Mouse (Mus musculus) layer of hippocampus, adult 9-10 months (tissue): ENCODE data around the gene Hdac1.

ENCODE experiments used
- DNase-seq: peaks from one replicate; pipeline ENCODE4 v3.0.0; 2022; ENCODE audit warnings: low spot score

The Hdac1 gene

GRCm38 (mm10) chr4:129542592-129543141 lies at the start of gene Hdac1:
Hdac1 (minus strand) TSS chr4:129542713.
- peak; percentile 89 for DNase-seq

GRCm38 (mm10) chr4:129588865-129589264 lies 46.4 kb upstream of the Hdac1 start:
- DNase-seq = no peak

DNA sequence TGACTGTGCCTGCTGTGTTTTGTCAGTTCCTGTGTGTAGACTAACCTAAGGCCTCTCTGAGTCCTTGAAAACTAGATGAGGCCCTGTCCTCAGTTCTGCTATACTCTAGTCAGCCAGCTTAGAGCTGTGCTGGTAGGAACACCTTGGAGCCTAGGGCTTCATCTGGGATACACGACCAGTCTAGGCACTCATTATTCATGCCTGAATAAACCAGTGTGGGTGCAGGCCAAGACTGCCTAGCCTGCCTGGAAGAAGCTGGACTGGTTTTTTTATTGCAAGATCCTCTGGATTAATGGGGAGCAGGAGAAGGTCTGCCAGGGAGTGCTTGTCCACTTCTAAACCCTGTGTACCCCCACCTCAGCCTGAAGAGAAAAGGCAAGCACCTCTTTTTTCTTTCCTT lies 44.4 kb upstream of the Hdac1 start:
- DNase-seq = no peak

DNA sequence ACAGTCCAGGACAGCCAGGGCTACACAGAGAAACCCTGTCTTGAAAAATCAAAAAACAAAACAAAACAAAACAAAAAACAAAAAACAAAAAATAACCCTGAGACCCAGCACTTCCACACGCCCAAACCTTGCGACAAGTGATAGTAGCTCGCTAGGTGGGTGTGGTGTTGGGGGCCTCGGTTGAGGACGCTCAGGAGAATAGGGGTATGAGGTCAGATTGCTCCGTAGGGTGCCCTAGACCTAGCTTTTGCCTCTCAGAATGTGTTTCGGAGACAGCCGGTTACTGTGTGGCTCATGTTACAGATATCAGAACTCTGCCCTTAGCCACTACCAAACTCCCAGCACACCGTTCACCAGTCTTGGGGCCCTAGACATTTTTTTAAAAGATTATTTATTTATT lies 43.3 kb upstream of the Hdac1 start:
- no peak for DNase-seq

DNA sequence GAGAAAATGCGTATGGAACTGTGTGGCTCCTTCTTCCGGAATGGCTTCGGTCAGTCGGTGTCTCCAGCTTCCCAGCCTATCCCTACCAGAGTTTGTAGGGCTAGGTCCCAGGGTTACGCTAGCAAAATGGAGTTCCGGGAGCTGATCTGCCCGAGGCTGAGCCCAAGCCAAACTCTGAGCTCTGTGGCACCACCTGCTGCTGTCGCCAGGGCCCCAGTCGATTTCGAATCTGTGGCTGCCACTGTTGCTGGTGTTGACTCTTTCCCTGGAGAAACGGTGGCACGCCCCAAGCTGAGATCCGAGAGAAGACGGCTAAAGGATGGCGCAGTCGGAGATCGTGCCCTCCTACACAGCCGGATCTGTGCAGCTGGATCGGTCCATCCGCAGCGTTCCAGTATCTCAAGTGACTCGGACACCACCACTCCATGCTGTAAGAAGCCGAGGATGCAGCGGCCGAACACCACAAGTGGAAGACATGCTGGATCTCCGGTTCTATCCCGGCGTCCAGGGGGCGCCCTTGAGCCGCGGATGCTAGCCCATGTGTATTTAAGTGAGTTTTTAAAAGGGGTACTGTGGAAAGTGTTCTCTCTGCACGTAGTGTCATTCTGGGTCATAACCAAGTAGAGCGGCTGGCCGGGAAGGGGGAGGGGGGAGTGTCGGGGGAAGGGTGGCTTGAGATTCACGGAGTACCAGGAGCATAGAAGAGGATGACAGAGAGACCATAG lies 42.5 kb upstream of the Hdac1 start:
- DNase-seq = peak; percentile 74

GRCm38 (mm10) chr4:129584370-129584769 lies 41.9 kb upstream of the Hdac1 start:
- DNase-seq = no peak

GRCm38 (mm10) chr4:129582251-129582650 lies 39.7 kb upstream of the Hdac1 start:
- no peak for DNase-seq

DNA sequence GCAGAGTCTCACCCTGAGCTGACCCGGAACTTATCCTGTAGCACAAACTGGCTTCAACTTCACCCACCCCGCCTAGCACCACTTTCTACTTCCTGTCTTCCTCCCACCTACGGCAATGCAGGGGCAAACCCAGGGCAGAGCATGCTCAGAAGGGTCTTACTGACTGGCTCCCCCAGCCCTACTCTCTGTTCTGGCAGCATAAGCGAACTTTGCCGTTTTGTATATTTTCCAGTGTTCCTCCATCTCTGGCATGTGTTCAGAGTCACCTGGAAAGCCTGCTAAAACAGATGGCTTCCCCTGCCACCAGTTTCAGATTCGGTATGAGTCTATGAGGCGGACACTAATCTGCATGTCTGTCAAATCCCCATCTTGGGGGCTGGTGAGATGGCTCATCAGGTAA lies 37.8 kb upstream of the Hdac1 start:
- DNase-seq = no peak

DNA sequence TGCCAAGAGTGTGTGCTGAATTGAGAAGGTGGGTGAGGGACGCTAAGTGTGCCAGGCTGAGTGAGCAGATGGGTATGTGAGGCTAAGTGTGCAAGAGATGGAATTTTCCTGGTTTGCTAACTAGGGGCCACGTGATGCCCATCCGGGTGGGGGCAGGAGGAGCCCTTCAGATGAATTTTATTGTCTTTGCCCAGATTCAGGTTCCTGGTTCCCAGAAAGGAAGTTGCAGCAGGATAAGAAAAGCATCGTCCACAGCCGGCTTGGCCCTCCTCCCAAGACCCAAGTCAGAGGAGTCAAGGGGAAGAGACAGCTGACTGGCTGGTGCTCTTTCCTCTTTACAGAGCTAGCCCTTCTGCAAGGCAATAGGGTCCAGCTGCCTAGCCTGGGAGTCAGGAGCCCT lies 36.0 kb upstream of the Hdac1 start, which contains the start of gene Fam167b:
Gene Fam167b, minus strand, starts transcription at position 84 of the 400 bp plus-strand sequence.
- DNase-seq = no peak

DNA sequence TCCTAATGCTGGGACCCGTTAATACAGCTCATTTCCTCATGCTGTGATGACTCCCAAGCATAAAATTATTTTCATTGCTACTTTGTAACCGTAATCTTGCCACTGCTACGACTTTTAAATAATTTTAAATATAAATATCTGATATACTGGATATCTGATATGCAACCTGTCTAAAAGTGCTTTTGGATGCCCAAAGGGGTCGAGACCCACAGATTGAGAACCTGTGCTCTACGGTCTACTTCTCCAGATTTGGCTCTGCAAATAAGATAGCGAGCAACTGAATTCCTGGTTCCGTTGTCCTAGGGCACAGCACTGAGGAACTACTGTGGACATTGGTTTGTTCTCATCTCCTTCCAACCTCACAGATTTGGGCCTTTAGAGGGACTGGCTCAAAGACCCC lies 35.2 kb upstream of the Hdac1 start:
- DNase-seq = no peak

DNA sequence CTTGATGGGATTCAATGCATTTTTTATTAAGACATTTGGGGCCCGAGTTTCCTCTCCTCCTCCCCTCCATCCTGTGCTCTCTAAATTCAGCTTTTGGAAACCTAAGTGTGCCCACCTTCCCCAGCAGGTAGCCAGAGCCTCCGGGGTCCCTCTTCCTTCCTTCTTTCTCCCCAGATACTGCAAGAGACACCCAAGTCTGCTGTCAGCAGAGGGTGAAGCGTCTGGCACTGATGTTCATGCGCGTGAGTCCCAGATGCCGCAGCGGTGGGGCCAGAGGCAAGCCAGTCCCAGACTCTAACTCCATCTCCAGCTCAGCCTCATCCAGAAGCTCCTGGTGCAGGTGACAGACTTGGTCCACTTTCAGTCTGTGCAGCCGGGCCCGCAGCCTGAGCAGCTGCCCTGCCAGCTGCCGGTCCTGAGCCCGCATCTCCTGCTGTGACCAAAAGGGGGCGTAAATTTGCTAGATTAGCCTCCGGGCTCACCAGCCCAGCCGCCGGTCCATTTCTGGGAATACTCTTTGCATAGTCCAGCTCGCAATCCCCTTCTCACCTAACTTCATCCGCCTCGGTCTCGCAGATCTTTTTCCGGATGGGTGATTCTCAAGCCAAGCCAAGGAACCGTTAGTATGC lies 34.5 kb upstream of the Hdac1 start:
- DNase-seq = no peak

DNA sequence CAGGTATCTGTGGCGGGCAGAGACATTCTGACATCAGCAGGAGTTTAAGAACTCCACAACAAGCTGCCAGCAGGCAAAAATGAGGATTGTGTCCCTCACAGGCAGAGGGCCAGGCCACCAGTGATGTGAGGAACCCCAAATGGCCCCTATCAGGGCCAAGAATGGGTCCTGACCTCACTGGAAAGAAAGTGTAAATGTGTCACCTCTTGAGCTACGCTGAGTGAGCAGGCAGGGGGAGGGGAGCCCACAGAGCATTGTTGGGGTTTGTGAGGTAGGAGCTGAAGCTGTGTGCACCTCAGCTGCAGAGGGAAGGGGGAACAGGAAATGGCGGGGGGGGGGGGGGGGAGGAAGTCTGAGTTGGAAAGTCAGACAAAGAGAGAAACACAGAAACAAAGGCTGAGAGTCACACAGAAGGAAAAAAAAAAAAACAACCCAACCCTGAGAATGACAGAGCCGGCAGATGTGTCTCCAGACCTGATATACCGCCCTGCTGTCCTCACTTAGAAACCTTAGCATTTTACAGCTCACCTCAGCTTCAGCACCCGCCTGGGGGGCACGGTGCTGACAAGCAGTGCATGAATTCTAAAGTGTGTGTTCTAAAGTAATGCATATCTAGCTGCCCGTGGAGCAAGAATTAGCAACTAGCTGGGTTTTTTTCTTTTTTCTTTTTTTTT lies 32.8 kb upstream of the Hdac1 start:
- no peak for DNase-seq

- no peak for DNase-seq
Observed at GRCm38 (mm10) chr4:129573430-129573829, 30.9 kb upstream of the Hdac1 start, which contains the start of gene Lck. Lck (minus strand) TSS chr4:129573641.

DNA sequence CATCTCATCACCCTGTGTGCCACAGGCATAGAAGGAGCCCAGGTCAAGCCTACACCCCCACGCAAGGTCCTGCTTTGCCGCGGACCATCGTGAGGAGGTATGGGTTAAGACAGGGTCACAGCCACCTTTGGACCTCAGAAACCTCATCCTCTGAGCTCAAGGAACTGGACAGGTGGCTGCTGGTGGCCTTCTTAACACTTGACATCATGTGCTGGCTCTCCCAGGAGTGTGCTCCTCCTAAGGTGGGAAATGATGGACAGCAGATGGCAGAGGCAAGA lies 30.5 kb upstream of the Hdac1 start:
- DNase-seq = no peak

GRCm38 (mm10) chr4:129572236-129573092 lies 30.0 kb upstream of the Hdac1 start:
- no peak for DNase-seq

GRCm38 (mm10) chr4:129571551-129572084 lies 29.1 kb upstream of the Hdac1 start:
- no peak for DNase-seq

- no peak for DNase-seq
Observed at GRCm38 (mm10) chr4:129570028-129570427, 27.5 kb upstream of the Hdac1 start.

- no peak for DNase-seq
Observed at GRCm38 (mm10) chr4:129568366-129568765, 25.9 kb upstream of the Hdac1 start.

DNA sequence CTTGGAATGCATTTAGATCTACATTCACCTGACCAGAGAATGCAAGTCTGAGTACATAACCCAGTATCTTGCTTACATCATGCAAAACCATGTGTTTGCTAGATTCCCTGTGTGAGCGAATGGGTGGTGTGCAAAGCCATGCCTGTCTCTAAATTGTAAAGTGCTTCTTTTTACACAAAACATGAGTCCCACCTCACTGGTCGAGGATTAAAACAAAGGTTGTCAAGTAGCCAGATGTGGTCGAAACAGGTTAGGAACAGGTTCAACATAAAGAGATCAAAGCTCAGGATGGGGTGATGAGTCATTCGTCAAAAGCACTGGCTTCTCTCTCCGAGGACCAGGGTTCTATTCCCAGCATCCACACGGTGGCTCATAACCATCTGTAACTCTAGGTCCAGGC lies 22.6 kb upstream of the Hdac1 start:
- DNase-seq = no peak

- no peak for DNase-seq
Observed at GRCm38 (mm10) chr4:129563718-129564117, 21.2 kb upstream of the Hdac1 start.

DNA sequence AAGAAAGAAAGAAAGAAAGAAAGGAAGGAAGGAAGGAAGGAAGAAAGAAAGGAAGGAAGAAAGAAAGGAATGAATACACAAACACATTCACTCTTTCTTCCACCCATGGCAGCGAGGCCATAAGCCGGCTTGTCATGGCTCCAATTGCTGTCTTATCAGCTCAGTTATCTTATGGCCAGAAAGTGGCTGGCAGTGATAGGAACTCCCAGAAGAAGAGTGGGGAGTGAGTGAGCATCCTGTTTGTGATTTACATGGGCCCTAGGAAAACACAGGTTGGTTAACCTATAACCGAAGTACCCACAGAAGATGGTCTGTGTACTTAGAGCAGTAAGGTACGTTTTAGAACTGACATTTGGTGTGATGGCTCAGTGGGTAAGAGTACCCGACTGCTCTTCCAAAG lies 18.7 kb upstream of the Hdac1 start:
- DNase-seq = no peak
